Mouse (Mus musculus) ES-CJ7 (cell line): ENCODE measurements around the gene Hist1h3f.
"Not testable (repeated sequence)": the region's sequence is repeated elsewhere in the genome, so short reads cannot be mapped to it uniquely, and the experiment has no call there.

Source experiments
- DNase-seq: peaks from one replicate; pipeline ENCODE4 v3.0.0; 2011; ENCODE audit warnings: low read depth, low spot score

Hist1h3f gene

GRCm38 (mm10) chr13:23536076-23536822 is 7.6 kb upstream of the Hist1h3f start:
- peak; percentile 73 for DNase-seq

- peak; percentile 17 for DNase-seq
These were observed 6.7 kb upstream of the Hist1h3f start for GRCm38 (mm10) chr13:23537006-23537710.

GRCm38 (mm10) chr13:23538249-23538648 is 5.6 kb upstream of the Hist1h3f start:
- DNase-seq, result peak; percentile 11

- DNase-seq, result not testable (repeated sequence)
These were observed 4.0 kb upstream of the Hist1h3f start for GRCm38 (mm10) chr13:23539821-23540220.

- no peak for DNase-seq
These were observed 2.4 kb upstream of the Hist1h3f start for GRCm38 (mm10) chr13:23541497-23541896.

DNA sequence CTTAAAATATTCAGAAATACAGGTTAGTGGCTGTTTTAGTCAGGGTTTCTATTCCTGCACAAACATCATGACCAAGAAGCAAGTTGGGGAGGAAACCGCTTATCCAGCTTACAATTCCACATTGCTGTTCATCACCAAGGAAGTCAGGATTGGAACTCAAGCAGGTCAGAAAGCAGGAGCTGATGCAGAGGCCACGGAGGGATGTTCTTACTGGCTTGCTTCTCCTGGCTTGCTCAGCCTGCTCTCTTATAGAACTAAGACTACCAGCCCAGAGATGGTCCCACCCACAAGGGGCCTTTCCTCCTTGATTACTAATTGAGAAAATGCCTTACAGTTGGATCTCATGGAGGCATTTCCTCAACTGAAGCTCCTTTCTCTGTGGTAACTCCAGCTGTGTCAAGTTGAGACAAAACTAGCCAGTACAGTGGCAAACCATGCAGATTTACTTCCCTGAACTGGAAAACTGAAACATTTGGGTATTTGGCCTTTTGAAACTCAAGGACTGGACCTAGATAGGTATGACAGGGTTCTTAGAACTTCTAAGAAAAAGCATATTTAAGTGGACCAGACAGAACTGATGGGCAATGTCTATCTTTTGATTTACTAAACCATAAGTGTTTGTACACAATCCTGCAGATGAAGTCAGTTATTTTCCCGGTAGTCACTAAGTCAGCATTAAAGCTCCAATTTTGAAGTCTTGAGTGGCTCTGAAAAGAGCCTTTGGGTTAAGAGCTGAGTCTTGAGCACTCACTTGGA is 1.4 kb upstream of the Hist1h3f start:
- DNase-seq, result peak; percentile 61

DNA sequence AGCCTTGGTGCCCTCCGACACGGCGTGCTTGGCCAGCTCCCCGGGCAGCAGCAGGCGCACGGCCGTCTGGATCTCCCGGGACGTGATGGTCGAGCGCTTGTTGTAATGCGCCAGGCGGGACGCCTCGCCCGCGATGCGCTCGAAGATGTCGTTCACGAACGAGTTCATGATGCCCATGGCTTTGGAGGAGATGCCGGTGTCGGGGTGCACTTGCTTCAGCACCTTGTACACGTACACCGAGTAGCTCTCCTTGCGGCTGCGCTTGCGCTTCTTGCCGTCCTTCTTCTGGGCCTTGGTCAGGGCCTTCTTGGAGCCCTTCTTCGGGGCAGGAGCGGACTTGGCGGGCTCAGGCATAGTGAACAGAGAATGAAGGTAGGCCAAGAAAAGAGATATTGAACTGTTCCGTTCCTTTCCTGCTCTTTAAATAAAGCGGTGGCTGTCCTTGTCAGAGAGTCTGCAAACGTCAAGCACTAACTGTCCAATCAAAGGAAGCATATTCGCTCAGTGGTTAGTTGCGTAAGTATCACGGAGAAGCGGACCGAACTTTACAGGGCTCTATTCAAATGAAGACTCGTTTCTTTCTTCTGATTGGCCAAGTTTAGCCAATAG is 749 bp upstream of the Hist1h3f start, which contains the start of gene Hist1h2bh:
TSS of gene Hist1h2bh (minus strand) at position 394 of the 609 bp plus-strand sequence.
- DNase-seq, result peak; percentile 99

- not testable (repeated sequence) for DNase-seq
These were observed 902 bp downstream of the Hist1h3f start for GRCm38 (mm10) chr13:23544787-23545120.

DNA sequence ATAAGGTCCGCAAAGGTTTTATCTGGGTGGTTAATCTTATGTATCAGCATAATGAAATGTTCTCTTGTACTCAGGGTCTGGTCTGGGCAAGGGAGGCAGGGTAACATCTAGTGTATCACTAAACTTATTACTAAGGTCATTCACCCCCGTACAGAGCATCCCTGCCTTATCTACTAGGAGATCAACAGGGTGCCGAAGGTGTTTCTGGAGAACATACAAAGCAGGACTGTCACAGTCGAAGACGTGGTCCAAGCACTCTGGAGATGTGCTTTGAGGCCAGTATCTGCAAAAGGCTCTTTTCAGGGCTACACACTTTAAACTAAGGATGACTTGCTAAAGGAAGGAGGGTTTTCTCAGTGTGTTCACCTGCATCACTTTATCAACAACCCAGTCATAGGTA is 2.8 kb downstream of the Hist1h3f start:
- no peak for DNase-seq

GRCm38 (mm10) chr13:23550761-23551145 is 6.9 kb downstream of the Hist1h3f start:
- peak; percentile 80 for DNase-seq

DNA sequence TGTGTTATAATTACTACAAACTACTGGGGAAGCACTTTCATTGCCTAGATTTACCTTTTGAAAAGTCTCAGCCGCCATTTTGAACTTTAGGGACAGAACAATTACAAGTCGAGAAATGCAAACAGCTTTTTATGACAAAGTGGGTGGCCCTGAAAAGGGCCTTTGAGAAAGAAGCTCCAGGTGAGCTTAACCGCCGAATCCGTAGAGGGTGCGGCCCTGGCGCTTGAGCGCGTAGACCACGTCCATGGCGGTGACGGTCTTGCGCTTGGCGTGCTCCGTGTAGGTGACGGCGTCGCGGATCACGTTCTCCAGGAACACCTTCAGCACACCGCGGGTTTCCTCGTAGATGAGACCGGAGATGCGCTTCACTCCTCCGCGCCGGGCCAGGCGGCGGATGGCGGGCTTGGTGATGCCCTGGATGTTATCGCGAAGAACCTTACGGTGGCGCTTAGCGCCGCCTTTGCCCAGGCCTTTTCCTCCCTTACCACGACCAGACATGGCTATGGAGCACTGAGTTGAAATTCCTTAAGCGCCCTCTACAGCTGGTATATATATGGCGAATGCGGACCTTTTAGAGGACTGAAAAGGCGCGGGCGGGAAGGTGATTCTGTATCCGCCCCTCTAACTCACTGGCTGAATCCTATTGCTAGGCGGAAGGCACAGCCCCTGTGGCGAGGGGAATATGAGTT is 7.4 kb downstream of the Hist1h3f start, which contains the start of gene Hist1h4f:
TSS of gene Hist1h4f (minus strand) at position 503 of the 689 bp plus-strand sequence.
- peak; percentile 97 for DNase-seq

DNA sequence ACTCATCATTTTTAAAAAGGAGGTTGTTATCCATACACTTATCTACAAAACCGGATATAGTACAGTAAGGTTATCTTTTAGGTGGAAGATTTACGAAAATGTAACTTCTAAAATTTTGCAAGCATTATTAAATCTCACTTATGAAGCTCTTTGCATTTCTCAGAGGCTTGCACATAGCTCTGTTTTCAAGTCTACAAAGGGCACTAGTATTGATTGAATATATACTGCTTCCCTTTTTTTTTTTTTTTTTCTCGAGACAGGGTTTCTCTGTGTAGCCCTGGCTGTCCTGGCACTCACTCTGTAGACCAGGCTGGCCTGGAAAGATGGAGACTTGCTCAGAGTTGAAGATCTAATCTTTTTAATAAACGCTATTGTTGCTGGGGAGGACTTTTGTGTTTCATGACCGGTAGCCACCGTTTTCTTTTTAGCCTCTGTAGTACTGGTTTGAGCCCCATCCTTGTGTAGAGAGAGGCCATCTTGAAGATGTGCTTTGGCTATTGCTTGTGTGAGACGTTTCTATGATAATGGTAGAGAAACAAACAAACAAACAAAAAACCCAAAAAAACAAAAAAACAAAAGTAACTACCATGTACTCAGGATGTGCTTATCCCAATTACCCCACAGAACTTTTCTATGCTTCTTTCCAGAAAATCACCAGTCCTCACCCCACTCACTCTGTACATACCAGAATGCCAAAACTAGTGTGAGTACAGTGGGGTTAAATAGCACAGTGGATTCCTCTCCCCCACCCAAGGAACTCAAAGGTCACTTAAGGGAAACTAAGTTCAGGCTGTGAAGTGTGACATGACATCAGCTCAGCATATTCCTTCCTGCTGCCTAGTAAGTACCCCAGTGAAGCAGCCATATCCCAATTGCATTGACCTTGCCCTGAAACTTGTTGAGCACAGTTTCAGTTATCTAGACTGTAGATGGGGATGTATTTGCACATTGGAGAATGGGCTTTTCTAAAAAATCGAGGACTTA is 8.4 kb downstream of the Hist1h3f start:
- DNase-seq, result peak; percentile 53

GRCm38 (mm10) chr13:23552962-23553361 is 9.1 kb downstream of the Hist1h3f start, which contains the start of gene Hist1h1d:
Hist1h1d (plus strand) TSS chr13:23553262.
- DNase-seq, result no peak

GRCm38 (mm10) chr13:23554393-23554792 is 10.5 kb downstream of the Hist1h3f start:
- no peak for DNase-seq

DNA sequence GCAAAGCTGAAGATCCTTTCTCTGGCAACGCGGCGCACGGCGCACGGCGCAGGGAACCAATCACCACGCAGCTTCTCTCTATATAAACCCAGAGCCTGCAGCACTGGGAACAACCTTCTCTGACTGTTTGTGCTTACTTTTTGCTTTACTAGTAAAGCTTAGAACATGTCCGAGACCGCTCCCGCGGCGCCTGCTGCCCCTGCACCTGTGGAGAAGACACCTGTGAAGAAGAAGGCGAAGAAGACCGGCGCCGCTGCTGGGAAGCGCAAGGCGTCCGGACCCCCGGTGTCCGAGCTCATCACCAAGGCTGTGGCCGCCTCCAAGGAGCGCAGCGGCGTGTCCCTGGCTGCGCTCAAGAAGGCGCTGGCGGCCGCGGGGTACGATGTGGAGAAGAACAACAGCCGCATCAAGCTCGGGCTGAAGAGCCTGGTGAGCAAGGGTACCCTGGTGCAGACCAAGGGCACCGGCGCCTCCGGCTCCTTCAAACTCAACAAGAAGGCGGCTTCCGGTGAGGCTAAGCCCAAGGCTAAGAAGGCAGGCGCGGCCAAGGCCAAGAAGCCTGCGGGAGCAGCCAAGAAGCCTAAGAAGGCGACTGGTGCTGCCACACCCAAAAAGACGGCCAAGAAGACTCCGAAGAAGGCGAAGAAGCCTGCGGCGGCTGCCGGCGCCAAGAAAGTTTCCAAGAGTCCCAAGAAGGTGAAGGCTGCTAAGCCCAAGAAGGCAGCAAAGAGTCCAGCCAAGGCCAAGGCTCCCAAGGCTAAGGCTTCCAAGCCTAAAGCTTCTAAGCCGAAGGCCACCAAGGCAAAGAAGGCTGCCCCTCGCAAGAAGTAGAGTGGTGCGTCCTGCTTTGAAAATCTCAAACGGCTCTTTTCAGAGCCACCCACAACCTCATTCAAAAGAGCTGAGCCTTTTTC is 11.3 kb downstream of the Hist1h3f start:
- DNase-seq, result peak; percentile 94

DNA sequence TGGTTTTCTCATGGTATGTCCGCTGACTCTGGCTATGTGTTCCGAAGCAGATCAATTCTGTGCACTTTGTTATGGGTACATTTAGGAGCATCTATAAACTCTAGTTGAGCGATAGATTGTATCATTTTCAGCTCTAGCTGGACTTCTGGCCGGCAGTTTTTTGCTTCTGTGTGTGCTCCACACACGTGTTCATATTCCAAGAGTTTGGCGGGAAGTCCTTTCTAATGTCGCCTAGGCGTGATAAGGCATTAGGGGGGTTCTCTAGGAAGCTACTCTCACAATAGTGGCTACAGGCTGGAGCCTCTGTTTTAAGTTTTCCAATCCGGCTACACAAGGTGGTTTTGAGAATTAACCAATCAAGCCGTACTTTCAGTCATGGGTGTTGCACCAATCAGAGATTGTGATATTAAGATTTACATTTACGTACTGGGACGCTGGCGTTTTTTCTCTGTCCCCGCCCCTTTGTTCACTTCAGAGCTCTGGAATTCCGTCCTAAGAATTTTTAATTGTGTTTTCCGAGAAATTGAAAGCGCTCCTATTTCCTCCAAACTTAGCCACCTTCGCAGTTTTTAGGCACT is 12.1 kb downstream of the Hist1h3f start:
- DNase-seq, result peak; percentile 95

DNA sequence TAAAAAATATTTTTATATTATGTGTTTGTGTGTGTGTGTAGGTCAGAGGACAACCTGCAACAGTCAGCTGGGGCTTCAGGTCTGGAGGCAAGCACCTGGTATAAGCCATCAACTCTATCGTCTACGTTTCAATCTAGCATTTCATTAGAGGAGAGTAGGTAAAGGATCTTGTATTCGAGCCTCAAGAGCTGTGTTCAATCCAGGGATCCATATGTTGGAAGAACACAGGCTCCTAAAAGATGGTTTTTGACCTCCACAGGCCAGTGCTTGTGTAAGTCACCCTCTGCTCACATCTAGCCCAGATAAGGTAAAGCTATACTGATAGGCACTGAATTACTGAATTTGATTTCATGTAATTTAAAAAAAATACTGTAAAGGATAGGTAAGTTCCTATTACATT is 13.1 kb downstream of the Hist1h3f start:
- no peak for DNase-seq

- DNase-seq, result not testable (repeated sequence)
These were observed 16.8 kb downstream of the Hist1h3f start for GRCm38 (mm10) chr13:23560699-23561098.
